Mouse (Mus musculus): ENCODE measurements around the gene F12. TPM values are rescaled to one million over a fixed set of nuclear protein-coding genes. Genes with fewer than 3 reads are reported as not detected.
"Not testable (repeated sequence)": the region's sequence is repeated elsewhere in the genome, so short reads cannot be mapped to it uniquely, and the experiment has no call there.

F12 gene
- polyA plus RNA-seq, 1 experiment from 2014 or later = not detected

- H3K4me2 ChIP-seq (ENCODE audit: low read depth, low read length) = peak overlapping the region; percentile 79
- peak overlapping the region; percentile 96 for H3K9ac ChIP-seq (replicated peaks; ENCODE audit: low read length)
- no peak for DNase-seq (ENCODE audit: low spot score)
- peaks cover 10% of the 10 kb centered on the region for H3K4me1 ChIP-seq (ENCODE audit: control insufficient read depth, insufficient read depth, low read length)
- peaks cover 5% of the 10 kb centered on the region for H3K36me3 ChIP-seq (replicated peaks; ENCODE audit: control insufficient read depth, insufficient read depth, low read depth, low read length)
- H3K4me3 ChIP-seq (ENCODE audit: low read depth, low read length) = peak overlapping the region; percentile 87
- no peak overlapping the region for H3K27ac ChIP-seq (replicated peaks; ENCODE audit: low read depth, low read length)
- 82% methylated on average over 6 of the region's 6 CpGs for WGBS
- no peak for ATAC-seq (replicated peaks; ENCODE audit: insufficient number of reproducible peaks, low FRiP score, low TSS enrichment, low read depth)
- H3K27me3 ChIP-seq (ENCODE audit: control insufficient read depth, insufficient read depth, low read length) = no peaks in the 10 kb centered on the region
- H3K9me3 ChIP-seq (replicated peaks; ENCODE audit: control insufficient read depth, low read length) = no peaks in the 10 kb centered on the region
These were observed 20.0 kb upstream of the F12 start for GRCm38 (mm10) chr13:55446483-55447105.

- no peaks in the 10 kb centered on the region; the same call in 1 of the 2 replicates for H3K36me3 ChIP-seq (replicated peaks; ENCODE audit: control insufficient read depth, insufficient read depth, low read depth, low read length)
- H3K27me3 ChIP-seq (ENCODE audit: control insufficient read depth, insufficient read depth, low read length) = no peaks in the 10 kb centered on the region
- DNase-seq (ENCODE audit: low spot score) = peak; percentile 70
- WGBS = under 1% methylated on average over 55 of the region's 66 CpGs
- peak overlapping the region; percentile 79 for H3K4me2 ChIP-seq (ENCODE audit: low read depth, low read length)
- H3K9me3 ChIP-seq (replicated peaks; ENCODE audit: control insufficient read depth, low read length) = no peaks in the 10 kb centered on the region
- H3K27ac ChIP-seq (replicated peaks; ENCODE audit: low read depth, low read length) = peak overlapping the region; percentile 94
- peak; percentile 7; the same call in 1 of the 2 replicates for ATAC-seq (replicated peaks; ENCODE audit: insufficient number of reproducible peaks, low FRiP score, low TSS enrichment, low read depth)
- H3K4me3 ChIP-seq (ENCODE audit: low read depth, low read length) = peak overlapping the region; percentile 87
- H3K4me1 ChIP-seq (ENCODE audit: control insufficient read depth, insufficient read depth, low read length) = peaks cover 10% of the 10 kb centered on the region
- peak overlapping the region; percentile 96 for H3K9ac ChIP-seq (replicated peaks; ENCODE audit: low read length)
These were observed 18.9 kb upstream of the F12 start for GRCm38 (mm10) chr13:55445361-55446091.

GRCm38 (mm10) chr13:55444937-55445315 lies 18.3 kb upstream of the F12 start, which contains the start of gene Grk6:
Gene Grk6 (plus strand): TSS chr13:55445072.
- DNase-seq (ENCODE audit: low spot score) (peak; percentile 100), ATAC-seq (replicated peaks; ENCODE audit: insufficient number of reproducible peaks, low FRiP score, low TSS enrichment, low read depth) (peak; percentile 95)
- peak within 1 kb of the TSS; percentile 79 for H3K4me2 ChIP-seq (ENCODE audit: low read depth, low read length)
- H3K4me1 ChIP-seq (ENCODE audit: control insufficient read depth, insufficient read depth, low read length) = peaks cover 10% of the 10 kb centered on the region
- no peaks in the 10 kb centered on the region; the same call in 1 of the 2 replicates for H3K36me3 ChIP-seq (replicated peaks; ENCODE audit: control insufficient read depth, insufficient read depth, low read depth, low read length)
- H3K27me3 ChIP-seq (ENCODE audit: control insufficient read depth, insufficient read depth, low read length) = no peaks in the 10 kb centered on the region
- WGBS = under 1% methylated on average over 27 of the region's 35 CpGs
- peak within 1 kb of the TSS; percentile 94 for H3K27ac ChIP-seq (replicated peaks; ENCODE audit: low read depth, low read length)
- H3K9ac ChIP-seq (replicated peaks; ENCODE audit: low read length) = peak within 1 kb of the TSS; percentile 96
- peak within 1 kb of the TSS; percentile 87 for H3K4me3 ChIP-seq (ENCODE audit: low read depth, low read length)
- no peaks in the 10 kb centered on the region for H3K9me3 ChIP-seq (replicated peaks; ENCODE audit: control insufficient read depth, low read length)

GRCm38 (mm10) chr13:55444286-55444936 lies 17.8 kb upstream of the F12 start:
- Histone ChIP-seq H3K36me3 (replicated peaks; ENCODE audit: control insufficient read depth, insufficient read depth, low read depth, low read length) (no peaks in the 10 kb centered on the region), H3K4me2 (ENCODE audit: low read depth, low read length) (peak overlapping the region; percentile 48), H3K27ac (replicated peaks; ENCODE audit: low read depth, low read length) (peak overlapping the region; percentile 94), H3K4me1 (ENCODE audit: control insufficient read depth, insufficient read depth, low read length) (peaks cover 10% of the 10 kb centered on the region), H3K27me3 (ENCODE audit: control insufficient read depth, insufficient read depth, low read length) (no peaks in the 10 kb centered on the region), H3K4me3 (ENCODE audit: low read depth, low read length) (peak overlapping the region; percentile 87), H3K9ac (replicated peaks; ENCODE audit: low read length) (peak overlapping the region; percentile 62), H3K9me3 (replicated peaks; ENCODE audit: control insufficient read depth, low read length) (no peaks in the 10 kb centered on the region)
- ATAC-seq (replicated peaks; ENCODE audit: insufficient number of reproducible peaks, low FRiP score, low TSS enrichment, low read depth) = peak; percentile 84
- DNase-seq (ENCODE audit: low spot score) = peak; percentile 83
- 1% methylated on average over 33 of the region's 33 CpGs for WGBS

- H3K9me3 ChIP-seq (replicated peaks; ENCODE audit: control insufficient read depth, low read length) = no peaks in the 10 kb centered on the region
- peak overlapping the region; percentile 94; the same call in 1 of the 2 replicates for H3K27ac ChIP-seq (replicated peaks; ENCODE audit: low read depth, low read length)
- H3K4me1 ChIP-seq (ENCODE audit: control insufficient read depth, insufficient read depth, low read length) = peaks cover 10% of the 10 kb centered on the region
- peak overlapping the region; percentile 48 for H3K4me2 ChIP-seq (ENCODE audit: low read depth, low read length)
- ATAC-seq (replicated peaks; ENCODE audit: insufficient number of reproducible peaks, low FRiP score, low TSS enrichment, low read depth) (no peak), DNase-seq (ENCODE audit: low spot score) (no peak)
- no peaks in the 10 kb centered on the region for H3K36me3 ChIP-seq (replicated peaks; ENCODE audit: control insufficient read depth, insufficient read depth, low read depth, low read length)
- H3K27me3 ChIP-seq (ENCODE audit: control insufficient read depth, insufficient read depth, low read length) = no peaks in the 10 kb centered on the region
- WGBS = 42% methylated on average over 9 of the region's 9 CpGs
- H3K9ac ChIP-seq (replicated peaks; ENCODE audit: low read length) = peak overlapping the region; percentile 62
- peak overlapping the region; percentile 87 for H3K4me3 ChIP-seq (ENCODE audit: low read depth, low read length)
These were observed 17.2 kb upstream of the F12 start for GRCm38 (mm10) chr13:55443799-55444285.

- H3K9me3 ChIP-seq (replicated peaks; ENCODE audit: control insufficient read depth, low read length); H3K4me1 ChIP-seq (ENCODE audit: control insufficient read depth, insufficient read depth, low read length); H3K27me3 ChIP-seq (ENCODE audit: control insufficient read depth, insufficient read depth, low read length); ATAC-seq (replicated peaks; ENCODE audit: insufficient number of reproducible peaks, low FRiP score, low TSS enrichment, low read depth); H3K9ac ChIP-seq (replicated peaks; ENCODE audit: low read length); H3K4me2 ChIP-seq (ENCODE audit: low read depth, low read length); H3K27ac ChIP-seq (replicated peaks; ENCODE audit: low read depth, low read length); H3K4me3 ChIP-seq (ENCODE audit: low read depth, low read length); DNase-seq (ENCODE audit: low spot score); H3K36me3 ChIP-seq (replicated peaks; ENCODE audit: control insufficient read depth, insufficient read depth, low read depth, low read length): not testable (repeated sequence)
- WGBS = 50% methylated on average over 14 of the region's 15 CpGs
These were observed 10.6 kb upstream of the F12 start for GRCm38 (mm10) chr13:55437111-55437629.

- 77% methylated on average over 10 of the region's 10 CpGs for WGBS
- DNase-seq (ENCODE audit: low spot score) (no peak), ATAC-seq (replicated peaks; ENCODE audit: insufficient number of reproducible peaks, low FRiP score, low TSS enrichment, low read depth) (no peak)
- Histone ChIP-seq H3K9me3 (replicated peaks; ENCODE audit: control insufficient read depth, low read length) (no peaks in the 10 kb centered on the region), H3K36me3 (replicated peaks; ENCODE audit: control insufficient read depth, insufficient read depth, low read depth, low read length) (no peaks in the 10 kb centered on the region), H3K27me3 (ENCODE audit: control insufficient read depth, insufficient read depth, low read length) (no peaks in the 10 kb centered on the region), H3K4me3 (ENCODE audit: low read depth, low read length) (no peak overlapping the region), H3K4me2 (ENCODE audit: low read depth, low read length) (no peak overlapping the region), H3K27ac (replicated peaks; ENCODE audit: low read depth, low read length) (no peak overlapping the region), H3K9ac (replicated peaks; ENCODE audit: low read length) (no peak overlapping the region), H3K4me1 (ENCODE audit: control insufficient read depth, insufficient read depth, low read length) (no peaks in the 10 kb centered on the region)
These were observed 5.5 kb upstream of the F12 start for GRCm38 (mm10) chr13:55431889-55432685.

Measured in embryonic facial prominence, embryonic 11.5 days (tissue).